Mouse (Mus musculus) cerebellum, postnatal 14 days (tissue): ENCODE data around the gene Brix1.

ENCODE experiments used
- DNase-seq, 2 experiments: peaks; one replicate each; pipeline ENCODE4 v3.0.0; 2021; ENCODE audit warnings: mixed read lengths in 2 of 2

Gene Brix1

GRCm38 (mm10) chr15:10447102-10447501, 38.6 kb downstream of the Brix1 start:
- no peak for DNase-seq

- no peak for DNase-seq
Observed at GRCm38 (mm10) chr15:10442275-10442674, 43.5 kb downstream of the Brix1 start.

- no peak for DNase-seq
Observed at GRCm38 (mm10) chr15:10441493-10441892, 44.3 kb downstream of the Brix1 start.

DNA sequence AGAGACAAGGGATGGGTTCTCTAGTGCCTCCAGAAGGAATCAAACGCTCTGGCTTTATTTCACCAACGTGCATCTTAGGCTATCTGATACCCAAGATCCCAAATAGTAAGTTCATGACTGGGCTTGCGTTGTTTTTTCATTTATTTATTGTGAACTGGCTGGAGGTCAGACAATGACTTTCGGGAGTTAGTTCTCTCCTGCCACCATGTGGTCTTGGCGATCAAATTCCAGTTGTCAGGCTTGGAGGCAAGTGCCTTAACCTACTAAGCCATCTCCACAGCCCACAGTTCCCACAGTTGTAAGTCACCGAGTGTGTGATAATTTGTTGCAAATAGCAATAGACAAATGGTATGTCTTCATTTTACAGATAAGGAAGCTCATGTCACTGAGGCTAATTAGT, 45.8 kb downstream of the Brix1 start:
- DNase-seq: peak in 1 of 2 experiments; percentile 19

- DNase-seq: no peak
Observed at GRCm38 (mm10) chr15:10436893-10437292, 48.9 kb downstream of the Brix1 start.

- no peak for DNase-seq
Observed at GRCm38 (mm10) chr15:10426545-10427266, 59.0 kb downstream of the Brix1 start.

- no peak for DNase-seq
Observed at GRCm38 (mm10) chr15:10426124-10426523, 59.6 kb downstream of the Brix1 start.
